ENCODE assay signal across 10 mouse cellular contexts in genomic region chr17:28331241-28332112, GRCm38 (mm10). TPM values are rescaled to one million over a fixed set of nuclear protein-coding genes. Genes with fewer than 3 reads are reported as not detected.
DNase-seq lines count a peak whose midpoint lies in the region; ATAC-seq and TF ChIP-seq lines count a peak whose summit lies in the region.
"Had no signal": no experiment of that assay in that cellular context is flagged by ENCODE, and none has a peak within 500 bp of the region (broad histone marks: within the 10 kb centered on the region; RNA-seq: fewer than 3 reads in every experiment).

No protein-coding gene starts in this region.

- no peak overlapping the region for H3K27ac ChIP-seq in forebrain, embryonic 11.5 days (ENCODE audit: low read depth, low read length)
- no peak overlapping the region for H3K27ac ChIP-seq in forebrain, embryonic 14.5 days (ENCODE audit: low read depth, low read length)
- H3K27ac ChIP-seq in lung, postnatal 0 days (ENCODE audit: low read length): peak overlapping the region; percentile 9; the same call in 1 of the 2 replicates
- H3K27ac ChIP-seq in embryonic facial prominence, embryonic 15.5 days (replicated peaks): peak overlapping the region; percentile 68
- H3K27ac ChIP-seq in stomach, postnatal 0 days (replicated peaks): peak overlapping the region; percentile 45
- H3K27ac ChIP-seq: liver, embryonic 14.5 days had no signal

- no peak for TF ChIP-seq CTCF in lung, postnatal 0 days (IDR thresholded peaks at IDR 0.05)
- no peak for TF ChIP-seq CTCF in stomach, postnatal 0 days (IDR thresholded peaks at IDR 0.05; ENCODE audit: low read depth)

- no peak overlapping the region for H3K4me3 ChIP-seq in forebrain, embryonic 11.5 days (ENCODE audit: low read depth, low read length)
- no peak overlapping the region for H3K4me3 ChIP-seq in forebrain, embryonic 14.5 days (ENCODE audit: low read depth, low read length)
- no peak overlapping the region for H3K4me3 ChIP-seq in lung, postnatal 0 days (ENCODE audit: low read depth, low read length)
- no peak overlapping the region for H3K4me3 ChIP-seq in embryonic facial prominence, embryonic 15.5 days (replicated peaks)
- no peak overlapping the region for H3K4me3 ChIP-seq in stomach, postnatal 0 days (ENCODE audit: low read depth, low read length)

- 0 out of 2 replicates have a peak, but pooled peaks cover 12% of the 10 kb centered on the region for H3K4me1 ChIP-seq in forebrain, embryonic 11.5 days (replicated peaks; ENCODE audit: control insufficient read depth, insufficient read depth, low read length)
- H3K4me1 ChIP-seq in forebrain, embryonic 14.5 days (ENCODE audit: control insufficient read depth, insufficient read depth, low read length): peaks cover 14% of the 10 kb centered on the region
- peaks cover 15% of the 10 kb centered on the region for H3K4me1 ChIP-seq in lung, postnatal 0 days (ENCODE audit: insufficient read depth, low read depth, low read length)
- peaks cover 70% of the 10 kb centered on the region for H3K4me1 ChIP-seq in embryonic facial prominence, embryonic 15.5 days
- peaks cover 6% of the 10 kb centered on the region; the same call in 1 of the 2 replicates for H3K4me1 ChIP-seq in stomach, postnatal 0 days (replicated peaks; ENCODE audit: control insufficient read depth, insufficient read depth)

- no peak for ATAC-seq in forebrain, embryonic 11.5 days (replicated peaks; ENCODE audit: low FRiP score)
- ATAC-seq in forebrain, embryonic 14.5 days: no peak
- ATAC-seq in lung, postnatal 0 days: no peak
- no peak for ATAC-seq in embryonic facial prominence, embryonic 15.5 days (ENCODE audit: insufficient number of reproducible peaks, low FRiP score, low TSS enrichment, low read depth)
- ATAC-seq in stomach, postnatal 0 days (ENCODE audit: low FRiP score, low TSS enrichment): no peak
- ATAC-seq: CD4-positive, CD25-positive, alpha-beta regulatory T cell, adult 4 months had no signal

- H3K4me2 ChIP-seq in forebrain, embryonic 11.5 days (ENCODE audit: low read depth, low read length, severe bottlenecking): 0 out of 2 replicates have a peak overlapping the region, but pooled peaks have one; percentile 8
- no peak overlapping the region for H3K4me2 ChIP-seq in forebrain, embryonic 14.5 days (ENCODE audit: low read length)
- H3K4me2 ChIP-seq in lung, postnatal 0 days (replicated peaks; ENCODE audit: low read depth, low read length): no peak overlapping the region
- H3K4me2 ChIP-seq in embryonic facial prominence, embryonic 15.5 days (replicated peaks): no peak overlapping the region; the same call in 1 of the 2 replicates
- no peak overlapping the region for H3K4me2 ChIP-seq in stomach, postnatal 0 days (replicated peaks; ENCODE audit: low read depth)

- DNase-seq in forebrain, embryonic 11.5 days (ENCODE audit: low spot score): no peak
- DNase-seq in forebrain, embryonic 14.5 days (ENCODE audit: low spot score): no peak
- DNase-seq in lung, postnatal 0 days (ENCODE audit: low spot score): no peak
- DNase-seq in lung, postnatal 4 days: no peak
- no peak for DNase-seq in stomach, postnatal 0 days (ENCODE audit: low spot score)
- DNase-seq in cerebellum, adult 9-10 months: no peak
- DNase-seq in layer of hippocampus, adult 9-10 months (ENCODE audit: low spot score): no peak

- peaks cover 2% of the 10 kb centered on the region; the same call in 1 of the 2 replicates for H3K36me3 ChIP-seq in forebrain, embryonic 11.5 days (ENCODE audit: control insufficient read depth, insufficient read depth, low read length)
- H3K36me3 ChIP-seq in forebrain, embryonic 14.5 days (ENCODE audit: control insufficient read depth, insufficient read depth, low read length): peaks cover 38% of the 10 kb centered on the region
- H3K36me3 ChIP-seq in lung, postnatal 0 days (ENCODE audit: insufficient read depth, low read length): peaks cover 16% of the 10 kb centered on the region; the same call in 1 of the 2 replicates
- peaks cover 57% of the 10 kb centered on the region for H3K36me3 ChIP-seq in embryonic facial prominence, embryonic 15.5 days
- peaks cover 17% of the 10 kb centered on the region for H3K36me3 ChIP-seq in stomach, postnatal 0 days (ENCODE audit: control insufficient read depth, insufficient read depth, low read length)

- 48% methylated on average over 5 of the region's 7 CpGs for WGBS in forebrain, embryonic 11.5 days
- 38% methylated on average over 6 of the region's 7 CpGs for WGBS in forebrain, embryonic 14.5 days
- 28% methylated on average over 6 of the region's 7 CpGs for WGBS in lung, postnatal 0 days
- 39% methylated on average over 5 of the region's 7 CpGs for WGBS in embryonic facial prominence, embryonic 15.5 days
- 28% methylated on average over 7 of the region's 7 CpGs for WGBS in stomach, postnatal 0 days

- no peak for TF ChIP-seq EP300 in lung, postnatal 0 days (IDR thresholded peaks at IDR 0.05)
- TF ChIP-seq EP300 in stomach, postnatal 0 days (optimal IDR thresholded peaks at IDR 0.05): no peak

- H3K9ac ChIP-seq in forebrain, embryonic 11.5 days (ENCODE audit: low read length): no peak overlapping the region
- H3K9ac ChIP-seq in forebrain, embryonic 14.5 days (ENCODE audit: low read length): no peak overlapping the region
- no peak overlapping the region for H3K9ac ChIP-seq in lung, postnatal 0 days (replicated peaks; ENCODE audit: low read depth)
- H3K9ac ChIP-seq in embryonic facial prominence, embryonic 15.5 days: no peak overlapping the region
- no peak overlapping the region for H3K9ac ChIP-seq in stomach, postnatal 0 days (ENCODE audit: low read length)

- H3K27me3 ChIP-seq in forebrain, embryonic 11.5 days (ENCODE audit: control insufficient read depth, insufficient read depth, low read length): no peaks in the 10 kb centered on the region
- no peaks in the 10 kb centered on the region for H3K27me3 ChIP-seq in forebrain, embryonic 14.5 days (replicated peaks; ENCODE audit: control insufficient read depth, insufficient read depth, low read length)
- no peaks in the 10 kb centered on the region for H3K27me3 ChIP-seq in lung, postnatal 0 days (replicated peaks; ENCODE audit: insufficient read depth, low read length)
- H3K27me3 ChIP-seq in embryonic facial prominence, embryonic 15.5 days: no peaks in the 10 kb centered on the region
- H3K27me3 ChIP-seq in stomach, postnatal 0 days (ENCODE audit: control insufficient read depth, insufficient read depth, low read length): no peaks in the 10 kb centered on the region

- H3K9me3 ChIP-seq in forebrain, embryonic 11.5 days (ENCODE audit: control insufficient read depth, low read length): no peaks in the 10 kb centered on the region
- H3K9me3 ChIP-seq in forebrain, embryonic 14.5 days (replicated peaks; ENCODE audit: control insufficient read depth, low read length): no peaks in the 10 kb centered on the region
- no peaks in the 10 kb centered on the region for H3K9me3 ChIP-seq in lung, postnatal 0 days (ENCODE audit: low read length)
- no peaks in the 10 kb centered on the region for H3K9me3 ChIP-seq in embryonic facial prominence, embryonic 15.5 days (replicated peaks)
- no peaks in the 10 kb centered on the region for H3K9me3 ChIP-seq in stomach, postnatal 0 days (ENCODE audit: control insufficient read depth, low read length)

RNA-seq across cellular contexts. Expression of gene Rpl10a, which starts 3.2 kb away (rescaled TPM):
- polyA plus RNA-seq in forebrain, embryonic 11.5 days (2014; fragmentation: Nextera tagmentation; extraction: Ambion mirVana): 468 and 490 TPM in 2 replicates
- polyA plus RNA-seq in forebrain, embryonic 14.5 days (2014; fragmentation: Nextera tagmentation; extraction: Ambion mirVana): 360 and 532 TPM in 2 replicates
- 446 and 458 TPM in 2 replicates for polyA plus RNA-seq in lung, postnatal 0 days (2015; fragmentation: Nextera tagmentation; extraction: Ambion mirVana)
- 620 and 681 TPM in 2 replicates for polyA plus RNA-seq in embryonic facial prominence, embryonic 15.5 days (2015; fragmentation: Nextera tagmentation; extraction: Ambion mirVana)
- polyA plus RNA-seq in stomach, postnatal 0 days (2015; fragmentation: Nextera tagmentation; extraction: Ambion mirVana): 491 and 514 TPM in 2 replicates

RNA-seq across cellular contexts. Expression of gene Fance, which starts 18.2 kb away (rescaled TPM):
- 28.0 and 32.3 TPM in 2 replicates for polyA plus RNA-seq in forebrain, embryonic 11.5 days (2014; fragmentation: Nextera tagmentation; extraction: Ambion mirVana)
- polyA plus RNA-seq in forebrain, embryonic 14.5 days (2014; fragmentation: Nextera tagmentation; extraction: Ambion mirVana): 21.7 and 24.5 TPM in 2 replicates
- 21.8 and 24.3 TPM in 2 replicates for polyA plus RNA-seq in lung, postnatal 0 days (2015; fragmentation: Nextera tagmentation; extraction: Ambion mirVana)
- polyA plus RNA-seq in embryonic facial prominence, embryonic 15.5 days (2015; fragmentation: Nextera tagmentation; extraction: Ambion mirVana): 37.6 and 38.5 TPM in 2 replicates
- 19.2 and 20.4 TPM in 2 replicates for polyA plus RNA-seq in stomach, postnatal 0 days (2015; fragmentation: Nextera tagmentation; extraction: Ambion mirVana)

RNA-seq across cellular contexts. Expression of gene Tead3, which starts 19.1 kb away (rescaled TPM):
- polyA plus RNA-seq in forebrain, embryonic 11.5 days (2014; fragmentation: Nextera tagmentation; extraction: Ambion mirVana): 5.6 and 5.8 TPM in 2 replicates
- 1.8 and 2.4 TPM in 2 replicates for polyA plus RNA-seq in forebrain, embryonic 14.5 days (2014; fragmentation: Nextera tagmentation; extraction: Ambion mirVana)
- 9.7 and 11.4 TPM in 2 replicates for polyA plus RNA-seq in lung, postnatal 0 days (2015; fragmentation: Nextera tagmentation; extraction: Ambion mirVana)
- 17.9 and 18.8 TPM in 2 replicates for polyA plus RNA-seq in embryonic facial prominence, embryonic 15.5 days (2015; fragmentation: Nextera tagmentation; extraction: Ambion mirVana)
- 8.7 and 9.2 TPM in 2 replicates for polyA plus RNA-seq in stomach, postnatal 0 days (2015; fragmentation: Nextera tagmentation; extraction: Ambion mirVana)
- polyA plus RNA-seq: CD4-positive, CD25-positive, alpha-beta regulatory T cell, adult 4 months had no signal

RNA-seq across cellular contexts. Expression of gene Tulp1, which starts 33.5 kb away (rescaled TPM):
- polyA plus RNA-seq in forebrain, embryonic 11.5 days (2014; fragmentation: Nextera tagmentation; extraction: Ambion mirVana): 2.6 and 4.2 TPM in 2 replicates
- polyA plus RNA-seq in forebrain, embryonic 14.5 days (2014; fragmentation: Nextera tagmentation; extraction: Ambion mirVana): 1.3 and 1.5 TPM in 2 replicates
- 18.1 and 22.7 TPM in 2 replicates for polyA plus RNA-seq in lung, postnatal 0 days (2015; fragmentation: Nextera tagmentation; extraction: Ambion mirVana)
- 5.1 and 5.8 TPM in 2 replicates for polyA plus RNA-seq in embryonic facial prominence, embryonic 15.5 days (2015; fragmentation: Nextera tagmentation; extraction: Ambion mirVana)
- 3.3 and 3.5 TPM in 2 replicates for polyA plus RNA-seq in stomach, postnatal 0 days (2015; fragmentation: Nextera tagmentation; extraction: Ambion mirVana)

Comparison
In these comparisons a context has a peak if more than half of its experiments do, and no peak if none do; other contexts are left out.
1. H3K27ac ChIP-seq: peak in lung, postnatal 0 days (single experiment), embryonic facial prominence, embryonic 15.5 days (single experiment) and stomach, postnatal 0 days (single experiment); none in forebrain, embryonic 11.5 days (single experiment) and forebrain, embryonic 14.5 days (single experiment).